Mouse (Mus musculus) hindlimb bud, embryonic 11.5 days (tissue): ENCODE measurements around the gene Gtse1.

Experiments
- DNase-seq: peaks from one replicate; pipeline ENCODE4 v3.0.0-alpha.2; 2012; ENCODE audit warnings: low read depth, low spot score; ENCODE audit errors: extremely low spot score

Gtse1 gene

DNA sequence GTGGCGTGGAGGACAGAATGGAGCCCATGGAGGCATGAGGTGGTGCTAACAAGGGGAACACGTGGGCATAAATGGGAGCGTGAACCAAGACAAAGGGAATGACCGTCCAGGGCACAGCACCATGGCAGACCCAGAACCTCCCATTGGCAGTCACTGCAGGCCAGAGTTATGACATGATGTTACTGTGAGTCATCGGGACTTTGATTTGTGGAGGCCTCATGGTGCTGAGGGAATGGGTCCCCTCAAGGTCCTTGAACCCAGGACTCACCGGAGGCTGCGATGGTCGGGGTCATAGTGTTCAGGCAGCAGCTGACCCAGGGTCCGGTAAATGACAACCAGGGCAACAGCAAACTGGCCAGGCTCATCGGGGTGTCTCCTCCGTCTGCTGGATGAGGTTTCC, 62.3 kb downstream of the Gtse1 start:
- no peak for DNase-seq
